Comparison of ENCODE assay signal across 26 mouse cellular contexts in the genomic region with DNA sequence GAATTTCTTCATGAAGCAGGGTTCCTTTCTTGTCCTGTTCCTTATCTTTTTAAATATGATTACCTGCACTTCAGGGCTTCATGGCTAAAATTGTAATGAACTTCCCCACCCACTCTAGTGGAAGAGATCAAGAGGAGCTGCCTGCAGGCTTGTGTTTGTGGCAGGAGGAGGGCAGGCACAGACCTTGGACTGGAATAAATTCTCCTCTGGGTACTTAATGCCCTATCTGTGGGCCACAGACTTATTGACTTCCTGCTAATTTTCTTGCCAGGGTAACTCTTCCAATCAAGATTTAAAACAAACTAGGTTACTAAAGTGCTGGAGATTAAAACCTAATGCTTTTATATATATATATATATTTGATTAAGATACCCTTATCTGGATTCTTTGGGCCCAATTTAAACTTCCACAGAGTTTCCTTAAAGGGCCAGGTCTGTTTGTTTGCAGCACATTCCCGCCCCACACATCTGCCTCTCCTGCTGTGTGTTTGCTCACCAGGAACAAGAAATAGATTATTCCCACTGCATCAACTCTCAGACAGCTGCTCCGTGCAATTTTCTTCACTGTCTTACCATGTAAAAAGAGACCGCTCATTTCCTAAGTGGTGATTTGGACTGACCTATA.
DNase-seq lines count a peak whose midpoint lies in the region; ATAC-seq and TF ChIP-seq lines count a peak whose summit lies in the region.
"Had no signal": no experiment of that assay in that cellular context is flagged by ENCODE, and none has a peak within 500 bp of the region (broad histone marks: within the 10 kb centered on the region; RNA-seq: fewer than 3 reads in every experiment).

No protein-coding gene starts in this region.

- H3K36me3 ChIP-seq in stomach, embryonic 14.5 days (ENCODE audit: control insufficient read depth, insufficient read depth, low read length) = no peaks in the 10 kb centered on the region
- no peaks in the 10 kb centered on the region for H3K36me3 ChIP-seq in stomach, postnatal 0 days (ENCODE audit: control insufficient read depth, insufficient read depth, low read length)
- H3K36me3 ChIP-seq in stomach, embryonic 16.5 days (ENCODE audit: control insufficient read depth, insufficient read depth, low read length) = no peaks in the 10 kb centered on the region
- H3K36me3 ChIP-seq: embryonic facial prominence, embryonic 10.5 days; embryonic facial prominence, embryonic 13.5 days; forebrain, embryonic 12.5 days; forebrain, embryonic 15.5 days; heart, embryonic 10.5 days; heart, embryonic 13.5 days had no signal

- no peaks in the 10 kb centered on the region for H3K4me1 ChIP-seq in stomach, embryonic 14.5 days (ENCODE audit: control insufficient read depth, insufficient read depth, low read length)
- H3K4me1 ChIP-seq in stomach, postnatal 0 days (replicated peaks; ENCODE audit: control insufficient read depth, insufficient read depth) = no peaks in the 10 kb centered on the region
- no peaks in the 10 kb centered on the region for H3K4me1 ChIP-seq in stomach, embryonic 16.5 days (ENCODE audit: control insufficient read depth, insufficient read depth, low read length)
- H3K4me1 ChIP-seq: embryonic facial prominence, embryonic 13.5 days; heart, embryonic 10.5 days; heart, embryonic 13.5 days had no signal

- peak; percentile 71 for ATAC-seq in stomach, embryonic 14.5 days (ENCODE audit: insufficient number of reproducible peaks, insufficient read depth, low FRiP score, low read depth)
- no peak; the same call in 1 of the 2 replicates for ATAC-seq in stomach, postnatal 0 days (ENCODE audit: low FRiP score, low TSS enrichment)
- peak; percentile 73 for ATAC-seq in stomach, embryonic 16.5 days (ENCODE audit: insufficient read depth, low FRiP score)
- ATAC-seq: CD4-positive, CD25-positive, alpha-beta regulatory T cell, adult 4 months; forebrain, embryonic 15.5 days had no signal

- TF ChIP-seq CTCF in stomach, postnatal 0 days (IDR thresholded peaks at IDR 0.05; ENCODE audit: low read depth) = no peak

- H3K9ac ChIP-seq in stomach, embryonic 14.5 days (replicated peaks; ENCODE audit: low read depth, low read length) = no peak overlapping the region
- H3K9ac ChIP-seq in stomach, postnatal 0 days (ENCODE audit: low read length) = no peak overlapping the region
- no peak overlapping the region for H3K9ac ChIP-seq in stomach, embryonic 16.5 days (ENCODE audit: low read length)
- H3K9ac ChIP-seq: embryonic facial prominence, embryonic 13.5 days; forebrain, embryonic 12.5 days; forebrain, embryonic 15.5 days; heart, embryonic 13.5 days; hindbrain, embryonic 14.5 days had no signal

- H3K4me3 ChIP-seq in stomach, embryonic 14.5 days (ENCODE audit: low read depth, low read length) = no peak overlapping the region
- no peak overlapping the region for H3K4me3 ChIP-seq in stomach, postnatal 0 days (ENCODE audit: low read depth, low read length)
- H3K4me3 ChIP-seq in stomach, embryonic 16.5 days (replicated peaks; ENCODE audit: low read length) = no peak overlapping the region
- H3K4me3 ChIP-seq: embryonic facial prominence, embryonic 10.5 days; embryonic facial prominence, embryonic 13.5 days; erythroblast, embryonic 14.5 days; forebrain, embryonic 12.5 days; forebrain, embryonic 15.5 days; heart, adult 2 months; heart, embryonic 10.5 days; heart, embryonic 13.5 days had no signal

- H3K9me3 ChIP-seq in stomach, embryonic 14.5 days (ENCODE audit: control insufficient read depth, low read depth, low read length) = no peaks in the 10 kb centered on the region
- no peaks in the 10 kb centered on the region for H3K9me3 ChIP-seq in stomach, postnatal 0 days (ENCODE audit: control insufficient read depth, low read length)
- no peaks in the 10 kb centered on the region for H3K9me3 ChIP-seq in stomach, embryonic 16.5 days (replicated peaks; ENCODE audit: control insufficient read depth, low read length)
- H3K9me3 ChIP-seq: embryonic facial prominence, embryonic 10.5 days; embryonic facial prominence, embryonic 13.5 days; forebrain, embryonic 12.5 days; forebrain, embryonic 15.5 days; heart, embryonic 10.5 days; heart, embryonic 13.5 days had no signal

- WGBS in stomach, embryonic 14.5 days = 56% methylated on average over 3 of the region's 3 CpGs
- 42% methylated on average over 3 of the region's 3 CpGs for WGBS in stomach, postnatal 0 days
- 48% methylated on average over 3 of the region's 3 CpGs for WGBS in stomach, embryonic 16.5 days

- no peaks in the 10 kb centered on the region for H3K27me3 ChIP-seq in stomach, embryonic 14.5 days (ENCODE audit: control insufficient read depth, insufficient read depth, low read length)
- no peaks in the 10 kb centered on the region for H3K27me3 ChIP-seq in stomach, postnatal 0 days (ENCODE audit: control insufficient read depth, insufficient read depth, low read length)
- H3K27me3 ChIP-seq in stomach, embryonic 16.5 days (ENCODE audit: control insufficient read depth, insufficient read depth, low read length) = 0 out of 2 replicates have a peak, but pooled peaks cover 2% of the 10 kb centered on the region

- no peak for TF ChIP-seq EP300 in stomach, postnatal 0 days (optimal IDR thresholded peaks at IDR 0.05)

- H3K27ac ChIP-seq in stomach, embryonic 14.5 days (ENCODE audit: low read length) = no peak overlapping the region
- H3K27ac ChIP-seq in stomach, postnatal 0 days (replicated peaks) = no peak overlapping the region
- H3K27ac ChIP-seq in stomach, embryonic 16.5 days (ENCODE audit: low read length) = no peak overlapping the region
- H3K27ac ChIP-seq: embryonic facial prominence, embryonic 10.5 days; embryonic facial prominence, embryonic 13.5 days; forebrain, embryonic 12.5 days; forebrain, embryonic 15.5 days; heart, adult 2 months; heart, embryonic 10.5 days; heart, embryonic 13.5 days; hindbrain, embryonic 14.5 days had no signal

- H3K4me2 ChIP-seq in stomach, embryonic 14.5 days (replicated peaks; ENCODE audit: low read depth, low read length) = no peak overlapping the region
- no peak overlapping the region for H3K4me2 ChIP-seq in stomach, postnatal 0 days (replicated peaks; ENCODE audit: low read depth)
- H3K4me2 ChIP-seq in stomach, embryonic 16.5 days (ENCODE audit: low read depth, low read length) = no peak overlapping the region
- H3K4me2 ChIP-seq: embryonic facial prominence, embryonic 13.5 days; forebrain, embryonic 12.5 days; forebrain, embryonic 15.5 days; heart, embryonic 13.5 days; hindbrain, embryonic 14.5 days had no signal

- no peak for DNase-seq in stomach, postnatal 0 days (ENCODE audit: low spot score)
- peak; percentile 46 for DNase-seq in retina, embryonic 14.5 days (ENCODE audit: low spot score)
- DNase-seq in kidney, postnatal 25 days = no peak
- no peak for DNase-seq in cerebellum, adult 11 months
- DNase-seq: adrenal gland, adult 2 months; adrenal gland, postnatal 14 days; cerebellum, adult 11-12 months; cerebellum, adult 8-10 months; cerebellum, postnatal 10 days; cerebellum, postnatal 36 days; embryo, embryonic 11 days; gastrocnemius, postnatal 25 days; heart, adult 2 months; heart, postnatal 14 days; heart, postnatal 4 days had no signal
